Mouse (Mus musculus) urinary bladder, adult 18-20 months (tissue): ENCODE measurements around the gene Aff3.

Experiments
- DNase-seq, 2 experiments: peaks; one replicate each; pipeline ENCODE4 v3.0.0; 2022; ENCODE audit warnings: low spot score in 2 of 2, mixed read lengths in 2 of 2

The Aff3 gene

DNA sequence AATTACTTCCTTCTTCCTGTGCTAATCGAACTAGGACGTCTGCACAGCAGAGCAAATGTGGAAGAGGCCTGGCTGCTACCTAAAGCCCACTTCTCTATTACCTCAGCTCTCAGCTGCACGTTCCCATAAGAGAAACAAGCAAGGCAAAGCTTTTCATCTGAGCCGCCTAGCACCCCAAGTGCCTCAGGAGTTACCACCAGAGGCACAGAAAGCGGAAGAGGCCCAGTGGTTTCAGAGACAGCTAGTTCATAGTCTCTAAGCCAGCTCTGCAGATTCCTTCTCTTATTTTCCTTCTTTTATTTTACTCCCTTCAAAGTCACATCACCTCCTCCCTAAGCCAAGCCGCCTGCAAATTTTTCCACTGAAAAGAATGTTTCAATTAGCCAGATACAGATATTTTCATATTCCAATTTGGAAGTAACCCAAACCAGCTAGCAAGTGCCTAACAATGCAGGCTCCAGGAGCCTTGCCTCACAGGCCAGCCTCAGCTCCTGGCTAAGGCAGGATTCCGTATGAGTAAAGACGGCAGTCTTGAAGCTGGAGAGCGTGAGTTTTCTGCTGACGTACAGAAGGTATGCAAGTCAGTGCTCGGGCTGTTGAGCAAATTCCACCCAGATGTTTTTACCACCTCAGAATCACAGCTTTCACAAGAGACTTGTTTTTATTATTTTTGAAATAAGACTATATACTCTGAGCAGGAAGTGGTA, 62.8 kb downstream of the Aff3 start:
- no peak for DNase-seq

GRCm38 (mm10) chr1:38595311-38595710, 69.4 kb downstream of the Aff3 start:
- DNase-seq = no peak

DNA sequence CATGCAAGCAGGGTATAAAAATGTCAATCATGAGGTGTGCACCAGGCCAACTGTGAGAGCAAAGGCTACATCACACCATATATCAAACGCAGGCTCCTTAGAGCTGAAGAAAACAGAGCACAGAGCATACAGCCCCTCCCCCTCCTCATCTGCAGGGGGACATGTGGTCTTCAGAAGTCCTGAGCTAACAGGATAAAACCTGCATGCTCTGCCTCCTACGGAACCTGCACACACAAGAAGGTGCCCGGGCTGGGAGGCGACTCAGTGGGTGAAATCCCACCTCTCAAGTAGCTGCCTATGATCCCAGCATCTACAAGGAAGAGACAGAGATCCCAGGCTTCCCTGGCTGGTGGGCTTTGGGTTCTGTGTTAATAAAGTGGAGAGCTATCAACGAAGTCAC, 70.0 kb downstream of the Aff3 start:
- no peak for DNase-seq

- DNase-seq = no peak
Measured at GRCm38 (mm10) chr1:38591194-38591593, 73.6 kb downstream of the Aff3 start.

- DNase-seq = no peak
Measured at GRCm38 (mm10) chr1:38588741-38589140, 76.0 kb downstream of the Aff3 start.

DNA sequence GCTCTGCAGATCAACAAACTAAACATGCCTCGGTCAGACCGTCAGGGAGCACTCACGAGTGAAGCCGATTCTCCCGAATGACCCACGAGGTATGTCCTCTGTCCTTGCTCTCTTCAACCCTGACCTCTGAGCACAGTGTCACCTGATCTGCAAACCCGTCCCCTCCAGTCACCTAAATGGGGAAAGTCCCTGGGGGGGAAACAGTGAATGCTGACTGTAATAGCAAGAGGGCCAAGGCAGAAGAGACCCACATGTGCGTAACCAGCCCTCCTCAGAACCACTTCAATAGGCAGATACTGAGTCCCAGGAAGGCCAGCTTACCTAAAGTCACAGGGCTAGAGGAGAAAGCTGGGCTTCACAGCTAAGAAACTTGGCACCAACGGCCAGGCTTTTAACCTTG, 82.4 kb downstream of the Aff3 start:
- no peak for DNase-seq

GRCm38 (mm10) chr1:38580572-38580971, 84.2 kb downstream of the Aff3 start:
- no peak for DNase-seq

GRCm38 (mm10) chr1:38578339-38578738, 86.4 kb downstream of the Aff3 start:
- no peak for DNase-seq

GRCm38 (mm10) chr1:38567791-38568190, 97.0 kb downstream of the Aff3 start:
- DNase-seq = no peak

- DNase-seq = no peak
Measured at GRCm38 (mm10) chr1:38566101-38566678, 98.6 kb downstream of the Aff3 start.

GRCm38 (mm10) chr1:38565295-38565777, 99.4 kb downstream of the Aff3 start:
- no peak for DNase-seq

DNA sequence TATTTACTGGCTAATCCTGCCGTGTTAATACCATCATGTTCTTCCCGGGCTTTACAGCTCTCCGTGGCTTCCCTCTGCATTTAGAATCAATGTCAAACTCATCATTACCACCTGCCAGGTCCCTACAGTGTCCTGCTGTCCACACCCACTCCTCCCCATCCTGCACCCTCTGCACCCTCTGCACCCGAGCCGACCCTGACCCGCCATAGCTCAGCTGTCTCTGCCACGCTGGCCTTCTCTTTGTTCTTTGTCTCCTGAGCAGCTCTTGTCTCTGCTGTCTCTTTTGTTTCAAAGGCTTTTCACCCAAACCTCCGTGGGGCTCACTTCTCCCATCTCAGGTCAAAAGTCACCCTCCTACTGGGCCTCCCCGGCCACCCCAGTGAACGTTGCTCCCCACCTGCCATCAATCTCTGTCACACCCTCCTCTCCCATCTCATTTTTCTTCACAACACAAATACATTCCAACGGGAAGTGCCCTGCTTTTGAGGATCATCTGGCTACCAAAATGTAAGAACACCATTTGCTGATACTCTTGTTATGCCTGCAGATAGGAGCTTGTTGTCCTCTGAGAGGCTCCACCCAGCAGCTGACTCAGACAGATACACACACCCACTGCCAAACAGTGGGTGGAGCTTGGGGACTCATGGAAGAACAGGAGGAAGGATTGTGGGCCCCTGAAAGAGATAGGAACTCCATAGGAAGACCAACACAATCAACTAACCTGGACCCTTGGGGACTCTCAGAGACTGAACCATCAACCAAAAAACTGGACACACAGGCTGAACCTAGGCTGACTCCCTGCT, 102.2 kb downstream of the Aff3 start:
- no peak for DNase-seq

DNA sequence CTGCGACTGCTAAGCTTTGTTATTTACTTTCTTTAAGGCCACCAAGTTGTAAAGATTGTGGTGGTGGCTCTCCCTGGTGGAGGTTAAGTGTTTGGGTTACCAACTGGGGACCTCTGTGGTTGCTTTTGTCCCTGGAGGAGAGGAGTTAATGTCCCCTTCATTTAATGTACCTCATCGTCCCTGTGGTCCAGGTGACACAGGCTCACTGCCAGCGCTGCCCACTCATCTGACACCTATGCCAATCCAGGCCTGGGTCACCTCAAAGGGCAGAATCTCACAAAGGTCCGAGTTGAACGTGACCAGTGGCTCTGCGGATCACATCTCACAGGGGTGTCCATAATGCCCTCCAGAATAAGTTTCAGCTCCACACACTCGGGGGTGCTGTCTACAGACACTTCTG, 103.4 kb downstream of the Aff3 start:
- DNase-seq = no peak

GRCm38 (mm10) chr1:38560666-38561065, 104.1 kb downstream of the Aff3 start:
- no peak for DNase-seq

GRCm38 (mm10) chr1:38557615-38558014, 107.1 kb downstream of the Aff3 start:
- no peak for DNase-seq

DNA sequence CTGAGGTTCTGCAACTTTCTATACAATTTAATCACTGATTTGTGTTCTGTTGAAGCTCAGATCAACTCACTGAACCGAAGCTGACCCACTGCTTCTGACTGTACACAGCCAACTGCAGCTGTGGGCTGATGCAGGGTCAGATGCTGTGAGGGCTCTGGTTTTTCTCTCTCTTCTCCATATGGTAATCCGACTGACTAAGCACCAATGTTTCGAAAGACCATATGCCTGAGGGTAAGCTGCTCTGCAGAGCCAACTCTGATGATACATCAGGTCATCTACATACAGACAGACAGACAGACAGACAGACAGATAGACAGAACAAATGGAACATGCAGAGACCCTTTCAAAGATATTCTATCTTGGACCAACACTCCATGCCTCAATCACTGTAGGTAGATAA, 110.2 kb downstream of the Aff3 start:
- no peak for DNase-seq

DNA sequence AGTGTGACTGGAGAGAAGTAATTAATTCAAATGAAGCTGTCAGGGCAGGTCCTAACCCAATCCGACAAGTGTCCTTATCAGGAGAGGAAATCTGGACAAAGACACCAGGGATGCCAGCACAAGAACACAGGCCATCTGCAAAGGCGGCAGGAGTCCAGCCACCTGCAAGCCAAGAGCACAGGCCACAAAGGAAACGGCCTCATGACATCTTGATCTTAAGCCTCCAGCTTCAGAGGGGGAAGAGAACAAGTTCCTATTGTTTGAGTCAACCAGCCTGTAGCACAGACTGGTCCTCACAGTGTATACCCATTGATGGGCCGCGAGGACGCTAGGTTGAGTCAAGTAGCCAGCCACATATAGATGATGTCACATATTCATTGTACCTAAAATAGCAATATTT, 111.7 kb downstream of the Aff3 start:
- DNase-seq = no peak

GRCm38 (mm10) chr1:38550579-38550978, 114.2 kb downstream of the Aff3 start:
- DNase-seq = no peak

DNA sequence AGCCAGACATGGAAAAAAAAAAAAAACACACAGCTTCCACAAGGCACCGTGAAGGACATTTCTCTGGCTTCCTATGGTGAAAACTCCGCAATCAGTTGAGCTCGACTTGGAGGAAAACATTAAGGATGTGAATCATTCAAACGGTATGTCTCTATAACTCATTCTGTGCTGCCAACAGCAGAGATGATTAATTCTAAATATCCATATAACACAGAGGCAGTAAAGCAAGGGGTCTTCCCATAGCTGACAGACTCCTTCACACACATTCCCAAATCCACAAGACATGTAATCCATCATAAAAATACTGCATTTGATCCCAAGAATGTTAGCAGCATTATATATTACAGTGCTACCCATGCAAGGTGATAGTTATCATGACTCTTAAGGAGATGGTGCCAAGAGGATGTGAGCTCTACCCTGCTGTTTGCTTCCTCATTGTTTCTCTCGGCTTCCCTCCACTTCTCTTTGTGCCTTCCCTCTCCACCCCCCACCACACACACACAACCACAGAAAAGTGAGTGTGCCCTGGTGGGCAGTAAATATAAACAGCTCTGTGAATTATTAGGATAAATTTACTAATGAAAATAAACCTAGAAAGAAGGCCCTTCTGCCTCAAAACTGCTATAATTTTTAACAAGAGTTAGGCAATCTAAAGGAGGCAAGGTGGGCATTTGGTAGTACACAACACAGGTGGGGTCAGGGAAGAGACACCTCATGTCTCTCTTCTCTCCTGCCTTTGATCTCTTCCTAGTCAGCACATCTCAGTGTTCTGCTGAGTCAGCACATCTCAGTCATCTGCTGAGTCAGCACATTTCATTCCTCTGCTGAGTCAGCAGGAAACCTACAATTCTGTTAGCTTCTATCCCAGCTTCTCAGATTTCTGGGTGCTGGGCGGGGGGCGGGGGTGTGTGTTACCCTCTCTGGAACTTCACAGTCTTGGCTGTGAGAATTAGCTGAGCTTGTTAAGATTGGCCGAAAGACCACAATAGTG, 115.8 kb downstream of the Aff3 start:
- DNase-seq = no peak

GRCm38 (mm10) chr1:38547685-38548084, 117.1 kb downstream of the Aff3 start:
- DNase-seq = no peak

GRCm38 (mm10) chr1:38546696-38547095, 118.1 kb downstream of the Aff3 start:
- no peak for DNase-seq
